Mouse (Mus musculus) embryo, embryonic 11.5 days (tissue): ENCODE measurements at regions not wholly inside any gene's neighbourhood (a gene's known extent, or its start where the extent isn't known, plus 50 kb on each side); places are given as distances from the start of the nearest gene placed in this dataset.
A peak's percentile ranks its signal among the peaks of the same experiment; 100 is the strongest.
"Not testable (repeated sequence)": the region's sequence is repeated elsewhere in the genome, so short reads cannot be mapped to it uniquely, and the experiment has no call there.

Experiments used
- DNase-seq: peaks from one replicate; pipeline ENCODE4 v3.0.0-alpha.2; 2012; ENCODE audit warnings: low read depth, low spot score

- DNase-seq = no peak
Measured at GRCm38 (mm10) chr2:15273446-15273845, 218.6 kb upstream of the Nsun6 start.

GRCm38 (mm10) chr2:15260486-15261165 lies 205.8 kb upstream of the Nsun6 start:
- DNase-seq = peak; percentile 7

- DNase-seq = not testable (repeated sequence)
Measured at GRCm38 (mm10) chr2:15242276-15242675, 187.4 kb upstream of the Nsun6 start.

GRCm38 (mm10) chr2:15221910-15222309 lies 167.0 kb upstream of the Nsun6 start:
- DNase-seq = no peak

- DNase-seq = no peak
Measured at GRCm38 (mm10) chr2:15188091-15188490, 133.2 kb upstream of the Nsun6 start.

- DNase-seq = no peak
Measured at GRCm38 (mm10) chr2:15181000-15181399, 126.1 kb upstream of the Nsun6 start.

GRCm38 (mm10) chr2:15166435-15167024 lies 111.7 kb upstream of the Nsun6 start:
- DNase-seq = no peak

- DNase-seq = no peak
Measured at GRCm38 (mm10) chr2:15165830-15166229, 111.0 kb upstream of the Nsun6 start.

- no peak for DNase-seq
Measured at GRCm38 (mm10) chr2:15163732-15164418, 109.0 kb upstream of the Nsun6 start.

- no peak for DNase-seq
Measured at GRCm38 (mm10) chr2:15161831-15162230, 107.0 kb upstream of the Nsun6 start.

GRCm38 (mm10) chr2:15157622-15158021 lies 102.8 kb upstream of the Nsun6 start:
- no peak for DNase-seq

- DNase-seq = no peak
Measured at GRCm38 (mm10) chr2:15150823-15151222, 96.0 kb upstream of the Nsun6 start.

GRCm38 (mm10) chr2:15148381-15148780 lies 93.5 kb upstream of the Nsun6 start:
- no peak for DNase-seq

GRCm38 (mm10) chr2:15146986-15147385 lies 92.1 kb upstream of the Nsun6 start:
- no peak for DNase-seq

- no peak for DNase-seq
Measured at GRCm38 (mm10) chr2:15146414-15146813, 91.5 kb upstream of the Nsun6 start.

GRCm38 (mm10) chr2:15144781-15145180 lies 89.9 kb upstream of the Nsun6 start:
- no peak for DNase-seq

- no peak for DNase-seq
Measured at GRCm38 (mm10) chr2:15139877-15140276, 85.0 kb upstream of the Nsun6 start.
